Comparison of ENCODE assay signal across 22 mouse cellular contexts in genomic region chr15:13008803-13009202, GRCm38 (mm10).
"Had no signal": no experiment of that assay in that cellular context is flagged by ENCODE, and none has a peak within 500 bp of the region (broad histone marks: within the 10 kb centered on the region; RNA-seq: fewer than 3 reads in every experiment).

No protein-coding gene starts in this region.

- H3K4me2 ChIP-seq: liver, embryonic 11.5 days; liver, embryonic 13.5 days; liver, embryonic 15.5 days; lung, embryonic 15.5 days; neural tube, embryonic 12.5 days had no signal

- H3K36me3 ChIP-seq: liver, embryonic 13.5 days; liver, embryonic 15.5 days; lung, embryonic 15.5 days; midbrain, embryonic 10.5 days; neural tube, embryonic 12.5 days had no signal

- H3K27ac ChIP-seq: liver, embryonic 13.5 days; liver, embryonic 15.5 days; lung, embryonic 15.5 days; macrophage; midbrain, embryonic 10.5 days; neural tube, embryonic 12.5 days had no signal

- H3K9ac ChIP-seq: liver, embryonic 13.5 days; liver, embryonic 15.5 days; liver, postnatal 0 days; lung, embryonic 15.5 days; neural tube, embryonic 12.5 days had no signal

- ATAC-seq: liver, postnatal 0 days; lung, postnatal 0 days; midbrain, embryonic 16.5 days had no signal

- H3K27me3 ChIP-seq: liver, embryonic 13.5 days; liver, embryonic 15.5 days; lung, embryonic 15.5 days; neural tube, embryonic 12.5 days had no signal

- DNase-seq: liver, embryonic 13.5 days; liver, postnatal 0 days; lung, adult 2 months; lung, postnatal 14 days; lung, postnatal 36 days; retina, postnatal 1 day; right cerebral cortex, adult 18-20 months; right cerebral cortex, postnatal 25 days; right cerebral cortex, postnatal 4 days; spleen, adult 18-20 months; thymus, adult 18-20 months; thymus, postnatal 14 days; thymus, postnatal 36 days had no signal

- H3K4me1 ChIP-seq: liver, embryonic 13.5 days; liver, embryonic 15.5 days; lung, embryonic 15.5 days; midbrain, embryonic 10.5 days; neural tube, embryonic 12.5 days had no signal

- H3K9me3 ChIP-seq: liver, embryonic 13.5 days; liver, embryonic 15.5 days; lung, embryonic 15.5 days; midbrain, embryonic 10.5 days; neural tube, embryonic 12.5 days had no signal

- H3K4me3 ChIP-seq: liver, embryonic 13.5 days; liver, embryonic 15.5 days; lung, embryonic 15.5 days; midbrain, embryonic 10.5 days; myocyte; neural tube, embryonic 12.5 days had no signal
